Mouse (Mus musculus) megakaryocyte, embryonic 14.5 days (primary cell): Measurements from ENCODE around the gene Akna.

Experiments used
- FLI1 ChIP-seq: IDR thresholded peaks from 2 replicates; pipeline ENCODE4 v1.6.1; 2012; ENCODE audit warnings: low read length, inconsistent platforms, mixed read lengths
- GATA1 ChIP-seq: IDR thresholded peaks from 3 replicates; pipeline ENCODE4 v1.6.1; 2012; ENCODE audit warnings: mixed read lengths, low read length, inconsistent platforms, borderline replicate concordance

- TF ChIP-seq GATA1 (no peak), FLI1 (no peak)
These were observed 39.9 kb upstream of the Akna start for GRCm38 (mm10) chr4:63443101-63443500.
